Mouse (Mus musculus) bone marrow, adult 2 months (tissue): ENCODE data around the gene Rasa3.

Experiments
- CTCF ChIP-seq: fragments of 200-500 bp; IDR thresholded peaks from 2 replicates; pipeline ENCODE4 v1.5.1; 2011; ENCODE audit warnings: low read length, control low read depth; ENCODE audit not compliant: control insufficient read depth, insufficient read depth
- POLR2A ChIP-seq: fragments of 200-500 bp; IDR thresholded peaks from 2 replicates; pipeline ENCODE4 v1.6.1; 2011; ENCODE audit warnings: low read depth, mild to moderate bottlenecking, control low read depth, low read length, borderline replicate concordance; ENCODE audit not compliant: control insufficient read depth

DNA sequence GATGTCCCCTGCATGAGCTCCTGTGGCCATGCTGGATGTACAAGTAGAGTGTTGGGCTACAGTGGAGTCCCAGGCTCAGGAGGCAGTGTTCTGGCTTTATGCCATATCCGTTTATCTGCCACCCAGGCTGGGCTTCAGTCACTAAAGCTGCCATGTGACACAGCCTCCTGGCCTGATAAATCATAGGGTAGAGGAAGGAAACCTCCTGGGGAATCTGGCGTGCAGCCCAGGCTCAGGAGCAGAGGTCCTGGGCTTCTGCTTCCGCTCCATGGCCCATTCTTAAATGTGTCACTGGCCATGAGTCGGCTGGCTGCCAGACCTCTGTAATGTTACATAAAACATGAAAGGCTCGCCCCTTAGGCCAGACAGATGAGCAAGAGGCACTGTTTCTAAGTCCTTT is 146.5 kb downstream of the Rasa3 start:
- TF ChIP-seq POLR2A (no peak), CTCF (no peak)
